Mouse (Mus musculus): ENCODE results near the gene Por. TPM values are rescaled to one million over a fixed set of nuclear protein-coding genes. Genes with fewer than 3 reads are reported as not detected.

The Por gene
- polyA plus RNA-seq, 1 experiment: 361 TPM

DNA sequence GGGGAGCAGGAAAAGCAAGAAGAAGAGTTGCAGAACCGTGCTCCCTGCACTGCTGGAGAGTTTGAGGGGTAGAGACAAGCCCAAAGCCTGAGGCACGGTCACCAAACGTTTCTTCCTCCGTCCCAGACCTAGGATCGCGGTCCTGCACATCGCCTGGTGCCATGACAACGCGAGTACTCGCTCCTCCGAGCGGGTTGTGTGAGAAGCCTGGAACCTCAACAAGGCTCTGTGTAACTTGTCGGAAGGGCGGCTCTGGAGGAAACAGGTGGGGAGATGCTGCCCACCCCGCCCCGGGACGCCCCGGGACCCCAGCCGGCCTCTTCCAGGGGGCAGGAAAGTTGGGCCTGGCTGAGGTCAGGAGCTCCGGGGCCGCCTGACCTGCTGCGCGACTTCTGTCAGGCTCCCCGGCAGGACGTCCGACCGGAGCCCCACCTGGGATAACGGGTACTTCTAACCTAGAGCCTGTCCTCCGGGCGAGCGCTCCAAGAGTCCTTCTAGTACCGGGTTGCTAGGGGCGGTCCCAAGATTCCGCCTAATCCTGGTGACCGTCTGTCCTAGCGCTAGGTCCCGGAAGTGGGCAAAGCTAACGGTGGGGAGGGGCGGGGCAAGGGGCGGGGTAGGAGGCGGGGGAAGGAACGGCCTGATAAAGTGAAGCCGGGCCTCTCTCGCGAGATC lies 108.1 kb downstream of the Por start, which contains the start of gene Styxl1:
Gene Styxl1, minus strand, starts transcription at position 590 of the 675 bp plus-strand sequence.
- H3K27ac ChIP-seq (ENCODE audit: insufficient read depth, low read depth, low read length): peak within 1 kb of the TSS; percentile 96
- no peaks in the 10 kb centered on the region; the same call in 1 of the 2 replicates for H3K36me3 ChIP-seq (ENCODE audit: control insufficient read depth, insufficient read depth, low read length)
- H3K27me3 ChIP-seq (replicated peaks; ENCODE audit: control insufficient read depth, insufficient read depth, low read length): no peaks in the 10 kb centered on the region
- peaks cover 21% of the 10 kb centered on the region for H3K4me1 ChIP-seq (ENCODE audit: control insufficient read depth, insufficient read depth, low read length)
- H3K4me3 ChIP-seq (ENCODE audit: insufficient read depth, low read depth, low read length): peak within 1 kb of the TSS; percentile 93
- no peak for DNase-seq
- under 1% methylated on average over 45 of the region's 45 CpGs for WGBS
- no peak for TF ChIP-seq CTCF (conservative IDR thresholded peaks at IDR 0.05; ENCODE audit: insufficient read depth, insufficient read length, low read depth, low read length)
- TF ChIP-seq POLR2A (IDR thresholded peaks at IDR 0.05; ENCODE audit: low read depth, low read length): no peak

DNA sequence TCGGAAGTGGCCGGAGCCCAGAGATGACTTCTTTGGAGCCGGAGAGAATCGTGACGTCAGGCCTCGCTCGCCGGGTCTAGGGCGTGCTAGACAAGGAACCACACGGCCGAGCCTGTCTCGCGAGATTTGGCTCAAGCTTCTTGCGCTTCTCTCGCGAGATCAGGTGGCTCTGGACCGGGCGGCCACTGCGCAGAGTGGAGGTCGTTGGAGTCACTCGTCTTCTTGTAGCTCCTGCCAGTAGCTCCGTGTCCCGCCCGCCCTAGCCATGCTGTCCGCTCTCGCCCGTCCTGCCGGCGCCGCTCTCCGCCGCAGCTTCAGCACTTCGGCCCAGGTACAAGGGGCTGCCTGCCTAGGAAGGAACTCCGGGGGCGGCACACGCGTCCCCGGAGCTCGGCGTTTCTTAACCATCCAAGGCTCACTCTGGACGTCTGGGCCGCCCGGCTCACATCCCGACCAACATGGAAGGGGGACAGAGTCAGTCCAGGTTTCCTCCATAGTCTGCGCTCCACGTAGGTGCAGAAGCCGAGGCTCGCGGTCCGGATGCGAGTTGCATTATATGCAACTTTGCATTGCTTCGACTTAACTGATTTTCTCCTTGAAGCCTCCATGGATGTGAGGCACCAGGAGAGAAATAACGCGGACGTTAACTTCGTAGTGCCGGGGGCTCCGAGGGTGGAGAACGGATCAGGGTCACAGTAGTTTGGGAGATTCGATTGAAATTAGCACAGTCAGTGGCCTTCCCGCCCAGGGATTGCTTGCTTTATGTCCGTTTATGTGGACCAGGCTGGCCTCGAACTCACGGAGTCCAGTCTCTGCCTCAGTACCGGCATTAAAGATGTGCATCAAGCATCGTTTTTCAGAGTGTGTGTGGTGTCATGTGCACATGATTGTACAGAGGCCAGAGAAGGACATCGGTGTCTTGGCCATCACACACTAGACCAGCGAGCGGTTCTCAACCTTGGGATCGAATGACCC lies 108.9 kb downstream of the Por start, which contains the start of gene Mdh2:
Gene Mdh2, plus strand, starts transcription at position 10 of the 975 bp plus-strand sequence.
- H3K4me3 ChIP-seq (ENCODE audit: insufficient read depth, low read depth, low read length): peak within 1 kb of the TSS; percentile 93
- H3K4me1 ChIP-seq (ENCODE audit: control insufficient read depth, insufficient read depth, low read length): peaks cover 21% of the 10 kb centered on the region
- TF ChIP-seq CTCF (conservative IDR thresholded peaks at IDR 0.05; ENCODE audit: insufficient read depth, insufficient read length, low read depth, low read length): no peak
- TF ChIP-seq POLR2A (IDR thresholded peaks at IDR 0.05; ENCODE audit: low read depth, low read length): peak; percentile 97
- H3K36me3 ChIP-seq (ENCODE audit: control insufficient read depth, insufficient read depth, low read length): no peaks in the 10 kb centered on the region; the same call in 1 of the 2 replicates
- under 1% methylated on average over 70 of the region's 70 CpGs for WGBS
- H3K27me3 ChIP-seq (replicated peaks; ENCODE audit: control insufficient read depth, insufficient read depth, low read length): no peaks in the 10 kb centered on the region
- peak within 1 kb of the TSS; percentile 96 for H3K27ac ChIP-seq (ENCODE audit: insufficient read depth, low read depth, low read length)
- peak; percentile 100 for DNase-seq

DNA sequence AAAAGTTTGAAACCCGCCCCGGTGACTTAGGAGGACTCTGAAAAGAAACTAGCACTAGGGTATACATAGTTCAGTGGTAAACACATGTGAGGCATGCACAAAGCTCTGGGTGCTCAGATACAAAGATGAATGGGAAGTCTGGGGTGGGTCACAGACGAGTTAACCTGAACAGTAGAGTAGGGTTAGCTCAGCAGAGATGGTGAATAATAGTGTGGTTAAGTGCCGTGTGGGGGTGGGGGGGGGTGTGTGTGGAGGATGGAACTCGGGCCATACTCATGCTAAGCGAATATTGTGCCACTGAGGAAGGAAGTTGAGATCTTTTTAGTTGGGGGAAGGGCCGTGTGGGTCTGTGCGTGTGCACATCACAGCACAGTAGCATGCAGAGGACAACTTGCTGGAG lies 110.5 kb downstream of the Por start:
- 56% methylated on average over 8 of the region's 8 CpGs for WGBS
- Histone ChIP-seq H3K4me1 (ENCODE audit: control insufficient read depth, insufficient read depth, low read length) (peaks cover 21% of the 10 kb centered on the region), H3K4me3 (ENCODE audit: insufficient read depth, low read depth, low read length) (no peak overlapping the region), H3K36me3 (ENCODE audit: control insufficient read depth, insufficient read depth, low read length) (peaks cover under 1% of the 10 kb centered on the region; the same call in 1 of the 2 replicates), H3K27me3 (replicated peaks; ENCODE audit: control insufficient read depth, insufficient read depth, low read length) (no peaks in the 10 kb centered on the region), H3K27ac (ENCODE audit: insufficient read depth, low read depth, low read length) (no peak overlapping the region)
- TF ChIP-seq CTCF (conservative IDR thresholded peaks at IDR 0.05; ENCODE audit: insufficient read depth, insufficient read length, low read depth, low read length): no peak
- no peak for DNase-seq

DNA sequence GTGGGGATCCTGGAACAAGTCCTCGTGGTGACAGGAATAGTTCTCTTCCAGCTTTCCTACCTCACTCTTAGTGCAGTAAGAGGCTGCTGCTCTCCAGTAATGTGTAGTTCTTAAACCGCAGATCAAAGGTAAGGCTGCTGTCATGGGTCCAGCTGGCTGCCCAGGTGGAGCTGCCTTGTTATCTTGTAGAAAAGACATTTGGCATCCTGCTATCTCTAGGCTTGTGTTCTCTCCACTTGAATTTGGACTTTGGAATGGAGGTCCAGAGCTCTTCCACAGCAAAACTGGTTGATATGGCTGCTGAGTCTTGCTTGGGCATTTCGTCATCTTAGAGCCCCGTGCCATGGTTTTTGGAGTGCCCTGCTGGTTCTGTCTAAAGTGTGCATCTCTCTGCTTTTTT lies 113.1 kb downstream of the Por start:
- TF ChIP-seq POLR2A (IDR thresholded peaks at IDR 0.05; ENCODE audit: low read depth, low read length): no peak
- TF ChIP-seq CTCF (conservative IDR thresholded peaks at IDR 0.05; ENCODE audit: insufficient read depth, insufficient read length, low read depth, low read length): no peak
- Histone ChIP-seq H3K36me3 (ENCODE audit: control insufficient read depth, insufficient read depth, low read length) (peaks cover 10% of the 10 kb centered on the region), H3K27me3 (replicated peaks; ENCODE audit: control insufficient read depth, insufficient read depth, low read length) (no peaks in the 10 kb centered on the region), H3K27ac (ENCODE audit: insufficient read depth, low read depth, low read length) (no peak overlapping the region), H3K4me1 (ENCODE audit: control insufficient read depth, insufficient read depth, low read length) (peaks cover 6% of the 10 kb centered on the region; the same call in 1 of the 2 replicates), H3K4me3 (ENCODE audit: insufficient read depth, low read depth, low read length) (no peak overlapping the region)
- DNase-seq: peak; percentile 29
- 67% methylated on average over 4 of the region's 4 CpGs for WGBS

Other genes with a start within 250 kb of the Por start
- 14.1 and 16.6 TPM in 2 replicates for gene Hip1, start 124.9 kb upstream of the Por start, polyA plus RNA-seq (2012; rRNA removed)
- gene Ccl26, start 106.5 kb upstream of the Por start, polyA plus RNA-seq (2012; rRNA removed): not detected in 2 replicates
- gene Ccl24, start 97.0 kb upstream of the Por start, polyA plus RNA-seq (2012; rRNA removed): 1.0 and 1.2 TPM in 2 replicates
- gene Rhbdd2, start 37.4 kb upstream of the Por start, polyA plus RNA-seq (2012; rRNA removed): 50.9 and 56.5 TPM in 2 replicates
- 91.3 and 96.7 TPM in 2 replicates for gene Tmem120a, start 74.4 kb downstream of the Por start, polyA plus RNA-seq (2012; rRNA removed)
- gene Styxl1, start 108.4 kb downstream of the Por start, polyA plus RNA-seq (2012; rRNA removed): 0.38 and 0.67 TPM in 2 replicates
- 1,141 and 1,152 TPM in 2 replicates for gene Mdh2, start 108.4 kb downstream of the Por start, polyA plus RNA-seq (2012; rRNA removed)
- 0.03 and 0.16 TPM in 2 replicates for gene Srrm3, start 136.9 kb downstream of the Por start, polyA plus RNA-seq (2012; rRNA removed)
- 77.2 and 77.8 TPM in 2 replicates for gene Hspb1, start 217.9 kb downstream of the Por start, polyA plus RNA-seq (2012; rRNA removed)

All from kidney, adult 2 months (tissue).